Mouse (Mus musculus) embryo, embryonic 9.5 days (tissue): ENCODE data around the gene Cited2.

Experiments
- DNase-seq: peaks from one replicate; pipeline ENCODE4 v3.0.0-alpha.2; 2017; ENCODE audit errors: extremely low spot score

Cited2 gene

DNA sequence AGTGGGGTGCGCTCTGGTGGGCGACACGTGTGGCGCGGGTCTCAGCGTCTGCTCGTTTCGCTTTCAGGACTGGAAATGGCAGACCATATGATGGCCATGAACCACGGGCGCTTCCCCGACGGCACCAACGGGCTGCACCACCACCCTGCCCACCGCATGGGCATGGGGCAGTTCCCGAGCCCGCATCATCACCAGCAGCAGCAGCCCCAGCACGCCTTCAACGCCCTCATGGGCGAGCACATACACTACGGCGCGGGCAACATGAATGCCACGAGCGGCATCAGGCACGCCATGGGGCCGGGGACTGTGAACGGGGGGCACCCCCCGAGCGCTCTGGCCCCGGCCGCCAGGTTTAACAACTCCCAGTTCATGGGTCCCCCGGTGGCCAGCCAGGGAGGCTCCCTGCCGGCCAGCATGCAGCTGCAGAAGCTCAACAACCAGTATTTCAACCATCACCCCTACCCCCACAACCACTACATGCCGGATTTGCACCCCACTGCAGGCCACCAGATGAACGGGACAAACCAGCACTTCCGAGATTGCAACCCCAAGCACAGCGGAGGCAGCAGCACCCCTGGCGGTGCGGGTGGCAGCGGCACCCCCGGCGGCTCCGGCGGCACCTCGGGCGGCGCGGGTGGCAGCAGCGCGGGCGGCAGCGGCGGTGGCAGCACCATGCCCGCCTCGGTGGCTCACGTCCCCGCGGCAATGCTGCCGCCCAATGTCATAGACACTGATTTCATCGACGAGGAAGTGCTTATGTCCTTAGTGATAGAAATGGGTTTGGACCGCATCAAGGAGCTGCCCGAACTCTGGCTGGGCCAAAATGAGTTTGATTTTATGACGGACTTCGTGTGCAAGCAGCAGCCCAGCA is 1.1 kb downstream of the Cited2 start:
- peak; percentile 69 for DNase-seq

DNA sequence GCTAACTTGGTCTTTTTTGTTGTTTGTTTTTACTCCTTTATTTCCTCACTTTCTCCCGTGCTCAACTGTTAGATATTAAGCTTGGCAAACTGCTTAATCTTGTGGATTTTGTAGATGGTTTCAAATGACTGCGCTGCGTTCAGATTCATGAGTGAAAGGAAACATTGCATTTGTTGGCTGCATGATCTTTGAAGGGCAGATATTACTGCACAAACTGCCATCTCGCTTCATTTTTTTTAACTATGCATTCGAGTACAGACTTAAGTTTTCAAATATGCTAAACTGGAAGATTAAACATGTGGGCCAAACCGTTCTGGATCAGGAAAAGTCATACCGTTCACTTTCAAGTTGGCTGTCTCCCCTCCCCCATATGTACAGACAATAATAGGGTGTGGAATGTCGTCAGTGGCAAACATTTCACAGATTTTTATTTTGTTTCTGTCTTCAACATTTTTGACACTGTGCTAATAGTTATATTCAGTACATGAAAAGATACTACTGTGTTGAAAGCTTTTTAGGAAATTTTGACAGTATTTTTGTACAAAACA is 2.1 kb downstream of the Cited2 start:
- peak; percentile 26 for DNase-seq

DNA sequence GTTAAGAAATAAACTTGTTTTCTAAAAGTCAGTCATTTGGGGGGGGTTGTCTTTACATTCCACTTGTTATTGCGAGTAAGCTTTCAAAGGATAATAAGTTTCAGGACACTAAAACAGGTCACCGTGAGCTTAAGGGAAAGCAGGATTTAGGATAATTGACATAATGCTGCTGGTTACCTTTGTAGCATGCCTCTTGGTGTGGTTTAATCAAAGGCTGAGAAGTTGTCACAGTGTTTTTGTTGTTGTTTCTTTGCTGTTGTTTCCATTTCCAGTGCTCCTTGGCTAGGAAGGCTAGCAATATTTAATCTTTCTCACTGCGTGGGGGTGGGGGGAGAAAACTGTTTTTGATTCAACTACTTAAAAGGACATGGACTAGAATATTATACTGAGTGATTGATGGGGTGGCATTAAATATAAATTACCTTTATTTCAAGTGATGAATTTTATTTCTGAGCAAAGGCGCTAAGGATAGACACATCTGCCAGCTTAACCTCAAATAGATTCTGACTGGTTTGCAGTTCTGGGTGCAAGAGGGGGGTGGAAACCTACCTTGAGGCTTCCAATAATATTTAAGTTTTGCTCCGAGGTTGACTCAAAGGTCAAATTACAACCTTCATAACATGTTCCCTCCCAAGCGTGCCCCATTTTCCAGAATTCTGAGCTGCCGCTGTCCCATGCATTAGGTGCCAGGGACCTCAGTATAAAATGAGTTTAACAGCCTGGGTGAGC is 2.8 kb downstream of the Cited2 start:
- DNase-seq, result no peak

DNA sequence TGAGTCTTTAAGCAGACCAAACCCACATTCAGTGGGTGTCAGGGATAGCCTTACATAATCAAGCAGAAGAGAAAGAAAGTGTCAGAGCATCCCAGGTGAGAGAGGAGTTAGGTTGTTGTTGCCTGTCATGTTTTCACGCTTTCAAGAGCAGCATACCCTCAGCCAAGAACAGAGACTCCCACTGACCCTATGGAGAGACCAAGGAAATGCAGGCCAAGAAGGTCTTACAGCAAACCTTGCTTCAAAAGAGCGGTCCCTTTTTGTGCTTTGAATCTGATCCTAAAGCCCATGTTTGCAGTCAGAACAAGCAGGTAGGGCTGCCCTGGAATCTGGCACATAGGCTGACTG is 3.3 kb downstream of the Cited2 start:
- DNase-seq, result peak; percentile 35

DNA sequence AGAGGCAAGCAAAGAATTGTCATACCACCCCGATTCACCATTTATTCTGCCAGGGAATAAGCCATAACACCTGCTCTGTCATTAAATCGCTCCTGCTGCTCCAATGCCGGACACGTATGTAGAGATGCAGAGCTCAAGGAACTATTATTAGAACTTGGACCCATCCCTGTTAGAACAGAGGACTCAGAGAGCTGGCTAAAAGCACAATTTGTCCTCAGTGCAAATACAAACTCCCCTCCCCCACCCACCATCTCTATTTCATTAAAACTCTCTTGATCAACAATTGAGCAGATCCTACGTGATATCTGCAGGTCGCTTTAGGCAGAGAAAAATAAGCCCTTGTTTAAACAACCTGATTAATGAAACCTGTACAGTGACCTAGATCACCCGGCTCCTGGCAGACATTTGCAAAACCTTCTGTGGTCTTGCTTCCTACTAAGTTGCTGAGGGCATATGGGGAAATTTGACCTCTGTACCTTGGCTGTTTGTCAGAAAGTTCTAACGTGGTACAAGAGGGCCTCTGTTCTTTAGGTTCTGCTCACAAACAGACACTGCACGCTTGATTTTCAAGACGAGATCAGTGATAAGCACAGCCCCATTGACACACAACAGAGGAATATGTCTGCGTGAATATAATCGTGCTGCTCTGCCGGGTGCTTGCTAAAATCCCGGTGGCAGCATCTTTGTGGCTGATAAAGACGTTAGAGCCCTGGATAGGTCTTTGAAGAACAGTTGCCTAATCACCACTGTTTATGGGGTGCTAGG is 4.3 kb downstream of the Cited2 start:
- DNase-seq, result peak; percentile 55

DNA sequence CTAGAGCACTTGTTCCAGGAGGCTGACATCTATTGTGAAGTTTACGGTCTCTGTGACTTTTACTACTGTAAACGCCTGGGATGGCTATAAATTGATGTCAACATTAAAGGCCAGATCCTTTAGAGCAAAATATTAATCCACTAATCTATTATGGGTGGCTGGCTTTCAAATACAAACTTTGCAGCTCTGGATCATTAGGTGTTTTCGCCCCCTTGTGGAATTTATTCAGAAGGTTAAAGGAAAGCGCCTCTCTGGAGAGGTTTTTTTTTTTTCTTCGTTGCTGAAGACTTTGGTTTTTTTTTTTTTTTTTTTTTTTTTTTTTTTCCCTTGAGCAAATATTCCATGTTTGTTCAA is 4.9 kb downstream of the Cited2 start:
- DNase-seq, result peak; percentile 62

DNA sequence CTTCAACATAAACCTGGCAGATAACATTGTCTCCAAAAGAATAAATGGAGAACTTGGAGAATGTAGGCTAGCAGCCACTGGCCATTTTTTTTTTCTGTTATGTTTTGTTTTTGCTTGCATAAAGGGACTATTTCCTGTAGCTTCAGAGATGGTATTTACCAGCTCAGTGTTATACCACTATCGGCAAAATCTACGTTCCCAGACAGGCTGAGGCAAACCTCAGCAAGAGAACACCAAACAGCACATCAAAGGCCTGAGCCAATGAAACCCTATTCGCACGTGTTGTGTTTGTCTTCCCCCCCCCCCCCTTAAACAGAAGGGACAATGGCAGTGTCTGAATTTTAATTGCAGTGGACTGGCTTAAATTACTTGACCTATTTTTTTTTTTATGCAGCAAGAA is 5.7 kb downstream of the Cited2 start:
- DNase-seq, result no peak

DNA sequence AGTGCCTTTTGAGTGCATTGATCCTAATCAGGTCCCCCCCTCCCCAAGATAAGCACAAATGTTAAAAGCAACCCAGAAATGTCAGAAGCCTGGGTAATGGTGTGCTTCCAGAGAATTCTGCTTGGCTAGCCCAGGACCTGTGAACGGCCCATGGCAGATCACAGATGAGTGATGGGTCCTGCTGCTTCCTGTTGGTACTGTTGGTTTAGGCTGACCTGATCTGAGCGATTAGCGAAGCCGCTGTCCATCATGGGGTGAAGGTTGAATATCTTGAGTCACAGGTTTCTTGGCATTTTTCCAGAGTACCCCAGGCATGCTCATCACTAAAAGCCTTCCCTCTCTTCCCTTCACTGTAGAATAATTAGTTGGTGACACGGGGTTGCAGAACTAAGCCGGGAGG is 6.5 kb downstream of the Cited2 start:
- DNase-seq, result peak; percentile 19

DNA sequence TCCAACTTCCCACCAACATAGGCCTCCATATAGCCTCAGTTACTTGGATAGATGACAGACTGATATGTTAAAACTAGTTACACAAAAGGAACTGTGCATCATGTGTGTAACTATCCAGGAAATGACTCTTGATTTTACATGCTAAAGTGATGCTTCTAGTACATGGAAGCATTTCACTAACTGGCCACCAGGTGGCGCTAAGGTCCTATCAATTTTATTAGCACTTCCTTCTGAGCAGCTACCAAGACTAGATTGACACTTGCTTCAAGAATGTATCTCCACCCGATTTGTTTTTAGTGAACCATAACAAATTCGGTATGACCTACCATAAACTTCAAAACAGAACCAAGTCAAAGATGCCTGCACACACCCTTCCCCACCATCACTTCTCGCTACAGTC is 10.0 kb downstream of the Cited2 start:
- peak; percentile 71 for DNase-seq

DNA sequence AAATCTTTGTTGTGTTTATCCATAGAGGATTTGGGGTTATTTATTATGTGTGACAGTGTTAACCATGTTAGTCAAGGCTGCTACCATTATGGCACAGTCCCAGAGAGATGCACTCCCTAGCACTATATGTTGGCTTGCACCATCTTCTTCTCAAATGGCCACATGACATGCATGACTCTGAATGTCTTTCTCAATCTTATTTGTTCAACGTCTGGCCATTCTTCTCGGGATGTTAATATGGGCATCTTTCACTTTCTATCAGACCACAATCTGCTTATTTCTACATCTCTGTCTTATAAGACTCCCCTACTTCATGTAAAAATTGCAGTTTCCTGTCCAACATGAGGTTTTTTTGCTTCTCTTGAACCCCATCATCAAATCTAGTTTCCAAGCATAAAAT is 19.6 kb downstream of the Cited2 start:
- no peak for DNase-seq

DNA sequence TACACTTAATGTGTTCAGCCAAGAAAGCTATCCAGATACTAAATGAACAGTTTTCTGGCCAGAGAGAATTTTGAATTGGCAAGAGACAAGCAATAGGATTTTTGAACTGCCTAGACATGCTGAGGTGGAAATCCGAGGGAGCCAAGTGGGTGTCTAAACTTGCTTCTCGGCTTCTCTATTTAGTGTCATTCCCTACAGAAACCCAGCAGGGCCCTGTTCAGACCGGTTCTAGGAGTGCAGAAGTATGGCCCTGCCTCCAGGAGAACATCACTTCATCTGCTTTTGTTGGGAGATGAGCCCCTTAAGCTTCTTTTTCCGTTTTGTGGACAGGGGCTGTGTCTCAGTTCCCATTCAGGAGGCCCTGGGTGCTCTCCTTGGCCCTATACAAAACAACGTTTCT is 29.5 kb downstream of the Cited2 start:
- DNase-seq, result no peak

DNA sequence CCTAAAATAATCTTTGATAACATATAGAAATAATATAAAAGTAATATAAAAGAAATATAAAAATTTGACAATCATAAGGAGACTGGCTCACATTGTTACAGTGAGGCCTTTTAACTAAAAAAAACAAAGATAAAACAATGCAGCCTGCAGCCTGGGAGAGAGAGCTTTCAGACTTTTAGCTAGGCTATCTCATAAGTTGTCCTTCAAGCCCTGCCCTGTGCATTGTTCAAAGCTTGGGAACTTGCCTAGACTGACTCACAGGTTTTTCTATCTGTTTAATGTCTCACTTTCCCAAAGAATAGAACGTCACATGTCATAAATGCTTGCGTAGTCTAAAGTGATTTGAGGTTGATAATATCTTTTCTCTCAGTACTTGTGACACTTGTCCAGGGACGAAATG is 36.8 kb downstream of the Cited2 start:
- DNase-seq, result no peak

DNA sequence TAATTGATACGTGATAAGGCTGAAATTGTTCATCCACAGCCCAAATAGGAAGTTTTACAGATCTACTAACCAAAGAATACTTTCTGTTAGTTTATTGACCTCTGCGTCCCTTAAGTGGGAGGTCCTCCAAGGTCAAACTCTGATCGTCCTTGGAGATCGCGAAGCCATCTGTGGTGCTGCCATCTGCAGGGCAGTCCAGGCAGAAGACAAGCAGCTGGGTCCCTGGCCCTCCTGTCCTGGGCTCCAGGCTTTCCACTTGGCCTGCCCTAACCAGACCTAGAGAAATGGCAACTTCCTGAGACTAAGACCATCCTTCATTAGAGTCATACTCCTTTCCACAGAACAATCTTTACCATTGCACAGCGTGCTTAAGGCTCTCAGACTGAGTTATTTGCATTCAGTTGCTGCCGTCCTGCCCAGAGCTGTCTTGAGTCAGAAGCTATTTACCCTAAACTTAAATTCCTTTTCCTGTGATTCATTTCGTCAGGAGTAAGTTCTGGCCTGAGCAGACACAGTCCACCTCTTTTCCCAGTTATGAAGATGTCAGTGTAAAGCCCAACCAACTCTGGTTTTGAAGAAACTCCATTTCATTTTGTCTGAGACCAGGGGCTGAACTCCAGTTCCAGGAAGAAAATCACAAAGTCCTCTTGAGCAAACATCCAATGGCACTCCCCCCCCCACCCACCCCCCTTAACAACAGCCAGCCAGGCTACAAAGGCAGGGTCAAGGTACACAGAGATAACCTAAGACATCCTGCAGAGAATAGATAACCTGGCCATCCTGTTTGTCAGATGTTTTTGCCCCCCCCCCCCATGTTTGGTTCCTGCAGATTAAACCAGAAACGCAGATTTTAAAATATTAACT is 38.0 kb downstream of the Cited2 start:
- DNase-seq, result peak; percentile 20

DNA sequence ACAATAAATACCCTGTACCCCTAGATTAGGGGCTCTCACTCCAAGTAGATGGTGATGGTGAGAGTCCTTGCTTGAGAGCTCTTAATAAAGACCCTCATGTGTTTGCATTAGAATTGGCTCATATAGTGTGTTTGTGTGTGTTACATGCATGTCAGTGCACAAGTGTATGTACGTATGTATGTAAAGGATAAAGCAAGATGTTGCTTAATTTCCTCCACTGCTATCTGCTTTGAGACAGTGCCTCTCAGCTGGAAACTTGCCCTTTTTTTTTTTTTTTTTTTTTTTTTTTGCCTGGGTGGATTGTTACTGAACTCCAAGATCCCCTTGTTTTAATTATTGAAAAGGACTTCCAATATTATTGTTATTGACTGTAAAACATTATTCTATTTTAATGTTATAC is 38.6 kb downstream of the Cited2 start:
- DNase-seq, result no peak

DNA sequence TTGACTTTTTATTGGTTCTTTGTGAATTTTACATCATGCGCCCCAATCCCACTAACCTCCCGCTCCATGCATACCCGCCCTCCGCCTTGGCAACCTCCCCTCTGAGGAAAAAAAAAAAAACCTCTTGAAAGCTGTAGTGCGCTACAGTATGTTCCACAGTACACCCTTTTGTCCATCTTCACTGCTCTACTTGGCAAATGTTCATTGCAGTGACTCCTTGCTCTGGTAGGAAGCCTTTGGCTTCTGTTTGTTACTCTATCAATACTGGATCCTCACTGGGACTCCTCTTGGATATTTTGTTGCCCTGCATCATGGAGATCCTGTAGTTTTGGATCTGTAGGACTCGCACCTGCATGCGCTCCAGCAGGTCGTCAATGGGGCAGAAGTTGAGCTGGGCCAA is 39.9 kb downstream of the Cited2 start:
- no peak for DNase-seq

DNA sequence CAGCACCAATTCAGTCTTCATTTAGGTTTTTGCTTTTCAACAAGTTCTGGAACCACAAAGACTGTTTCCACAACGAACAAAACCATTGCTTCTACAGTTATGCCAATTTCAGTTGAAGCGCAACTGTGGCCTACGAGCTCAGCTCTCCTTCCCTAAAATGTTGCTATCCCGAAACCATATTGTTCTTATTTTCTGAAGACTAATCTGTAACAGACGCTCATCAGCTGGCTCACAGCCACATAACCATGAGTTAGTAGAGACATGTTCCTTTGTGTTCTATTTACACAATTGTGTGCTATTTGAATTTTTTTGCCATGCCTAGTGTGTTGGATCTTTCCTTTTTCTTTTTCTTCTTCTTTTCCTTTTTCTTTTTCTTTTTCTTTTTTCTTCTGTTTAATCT is 46.8 kb downstream of the Cited2 start:
- no peak for DNase-seq

DNA sequence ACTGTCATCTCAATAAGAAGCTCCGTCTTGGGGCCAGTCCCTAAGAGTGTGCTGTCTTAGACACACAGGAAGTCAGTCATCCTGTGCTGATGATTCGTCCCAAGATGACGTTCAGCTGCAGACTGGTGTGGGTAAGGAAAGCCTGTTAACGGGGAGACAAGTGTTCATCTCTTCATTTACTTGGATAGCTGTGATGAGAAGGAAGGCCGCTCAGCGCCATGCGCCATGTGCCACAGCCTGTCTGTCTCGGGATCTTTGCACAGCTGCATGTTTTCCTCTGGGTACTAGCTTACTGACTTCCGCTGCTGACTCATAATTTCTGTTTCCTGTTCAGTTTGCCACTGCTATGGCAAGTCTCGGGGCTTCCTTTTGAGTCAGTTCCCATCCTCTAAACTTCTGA is 49.3 kb downstream of the Cited2 start:
- no peak for DNase-seq

DNA sequence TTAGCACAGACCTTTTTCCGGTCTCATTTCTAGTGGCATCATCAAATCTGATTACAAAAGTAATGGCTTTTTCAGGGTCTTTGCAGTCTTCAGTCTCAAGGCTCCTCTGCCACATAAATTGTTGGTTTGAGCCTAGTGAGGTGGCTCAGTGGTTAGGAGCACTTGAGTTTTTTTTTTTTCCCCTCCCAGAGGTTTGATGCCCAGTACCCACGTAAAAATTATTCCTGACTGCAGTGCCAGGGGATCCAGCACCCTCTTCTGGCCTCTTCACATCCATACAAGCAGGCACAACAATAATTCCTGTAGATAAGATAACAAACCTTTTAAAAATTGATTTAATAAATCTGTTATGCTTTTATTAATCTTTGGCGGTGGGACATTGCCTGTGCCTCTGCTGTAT is 51.3 kb downstream of the Cited2 start:
- no peak for DNase-seq

DNA sequence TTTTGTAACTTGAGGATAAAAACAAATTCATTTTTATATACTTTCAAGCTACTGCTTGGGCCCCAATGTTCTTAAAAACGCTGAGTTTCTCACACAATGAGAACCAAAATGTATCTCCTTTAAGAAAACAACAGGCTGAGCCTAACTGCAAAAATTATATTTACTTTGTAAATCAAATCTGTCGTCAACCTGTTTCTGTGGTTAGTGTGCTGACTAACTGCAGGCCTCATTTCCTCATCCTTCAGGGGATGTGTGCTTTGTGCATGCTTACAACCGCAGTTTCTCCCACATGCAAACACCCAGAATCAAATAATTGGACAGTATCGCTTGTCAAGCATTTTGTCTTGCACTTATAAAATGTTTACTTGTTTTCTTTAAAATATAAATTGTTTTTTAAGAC is 52.1 kb downstream of the Cited2 start:
- DNase-seq, result no peak
